Mouse (Mus musculus) CH12.LX (cell line): ENCODE data around the gene Mpig6b. TPM values are rescaled to one million over a fixed set of nuclear protein-coding genes. Genes with fewer than 3 reads are reported as not detected.
A peak's percentile ranks its signal among the peaks of the same experiment; 100 is the strongest.

Experiments
- DNase-seq: peaks from one replicate; pipeline ENCODE4 v3.0.0-alpha.2; 2013; ENCODE audit errors: extremely low read depth
- H3K27ac ChIP-seq: 2 replicates; pipeline ENCODE4 v1.5.1; 2012; ENCODE audit warnings: low read depth, mild to moderate bottlenecking, control low read depth, moderate library complexity; ENCODE audit not compliant: insufficient read depth
- H3K27me3 ChIP-seq: replicated peaks from 2 replicates; pipeline ENCODE3; 2012; ENCODE audit warnings: inconsistent platforms
- H3K36me3 ChIP-seq, 2 experiments: replicated peaks in 1 of 2; 2 replicates each; pipeline versions ENCODE3 to v1.6.1; 2012; ENCODE audit warnings: inconsistent platforms in 1 of 2, low read length in 1 of 2, mild to moderate bottlenecking in 1 of 2, mixed read lengths in 1 of 2, moderate library complexity in 1 of 2; ENCODE audit not compliant: control insufficient read depth in 1 of 2, insufficient read depth in 1 of 2
- H3K4me1 ChIP-seq, 2 experiments: 2 replicates each; pipeline ENCODE4 v1.6.1; 2012; ENCODE audit warnings: inconsistent platforms in 1 of 2, moderate library complexity in 1 of 2; ENCODE audit not compliant: insufficient read depth in 2 of 2, control insufficient read depth in 1 of 2
- H3K4me2 ChIP-seq: 2 replicates; pipeline ENCODE4 v1.6.1; 2012; ENCODE audit warnings: low read depth, mild to moderate bottlenecking, control low read depth; ENCODE audit not compliant: poor library complexity, insufficient read depth, severe bottlenecking
- H3K4me3 ChIP-seq, 3 experiments: fragments of 150-350 bp in 1 of 3; sonication (generic) in 1 of 3; replicated peaks in 1 of 3; 2 replicates each; pipeline versions ENCODE3 to v1.5.1; 2011 to 2012; ENCODE audit warnings: low read depth in 2 of 3, low read length in 2 of 3, mild to moderate bottlenecking in 2 of 3, moderate library complexity in 2 of 3, control low read depth in 1 of 3, improper control_type of control experiment in 1 of 3, inconsistent platforms in 1 of 3, mixed read lengths in 1 of 3; ENCODE audit not compliant: poor library complexity in 1 of 3
- H3K79me2 ChIP-seq: replicated peaks from 2 replicates; pipeline ENCODE4 v1.6.1; 2012; ENCODE audit warnings: mild to moderate bottlenecking, moderate library complexity; ENCODE audit not compliant: control insufficient read depth, poor library complexity, insufficient read depth, severe bottlenecking; ENCODE audit errors: extremely low read depth
- H3K9ac ChIP-seq: 2 replicates; pipeline ENCODE4 v1.6.1; 2012; ENCODE audit warnings: low read depth, mild to moderate bottlenecking, control low read depth, moderate library complexity; ENCODE audit not compliant: insufficient read depth
- H3K9me3 ChIP-seq: replicated peaks from 2 replicates; pipeline ENCODE3; 2012; ENCODE audit warnings: low read length, inconsistent platforms, mixed read lengths
- CHD1 ChIP-seq: IDR thresholded peaks from 2 replicates; pipeline ENCODE4 v1.6.1; 2012; ENCODE audit warnings: low read depth, low read length, improper control_type of control experiment, inconsistent platforms
- CTCF ChIP-seq, 2 experiments: IDR thresholded peaks in 1 of 2; conservative IDR thresholded peaks in 1 of 2; 2 replicates each; pipeline ENCODE4 v1.5.1; 2011 to 2012; ENCODE audit warnings: low read depth in 2 of 2, low read length in 2 of 2, improper control_type of control experiment in 1 of 2, inconsistent platforms in 1 of 2, mild to moderate bottlenecking in 1 of 2, moderate library complexity in 1 of 2
- E2F4 ChIP-seq: IDR thresholded peaks from 2 replicates; pipeline ENCODE4 v1.6.1; 2011; ENCODE audit warnings: low read depth, low read length, improper control_type of control experiment; ENCODE audit not compliant: insufficient replicate concordance
- ELF1 ChIP-seq: IDR thresholded peaks from 2 replicates; pipeline ENCODE4 v1.6.1; 2014; ENCODE audit warnings: low read depth, mild to moderate bottlenecking, inconsistent platforms, low read length, improper control_type of control experiment
- EP300 ChIP-seq: IDR thresholded peaks from 2 replicates; pipeline ENCODE4 v1.6.1; 2011; ENCODE audit warnings: low read length, improper control_type of control experiment
- ETS1 ChIP-seq: conservative IDR thresholded peaks from 2 replicates; pipeline ENCODE4 v1.6.1; 2012; ENCODE audit warnings: low read depth, mild to moderate bottlenecking, inconsistent platforms, low read length, improper control_type of control experiment, moderate library complexity
- HCFC1 ChIP-seq: IDR thresholded peaks from 2 replicates; pipeline ENCODE4 v1.6.1; 2012; ENCODE audit warnings: low read depth, mild to moderate bottlenecking, inconsistent platforms, low read length, improper control_type of control experiment
- IRF4 ChIP-seq: IDR thresholded peaks from 2 replicates; pipeline ENCODE4 v1.6.1; 2014; ENCODE audit warnings: low read depth, mild to moderate bottlenecking, inconsistent platforms, low read length, improper control_type of control experiment
- KAT2A ChIP-seq: IDR thresholded peaks from 2 replicates; pipeline ENCODE4 v1.6.1; 2012; ENCODE audit warnings: low read length, improper control_type of control experiment, inconsistent platforms; ENCODE audit not compliant: insufficient replicate concordance
- MAZ ChIP-seq: IDR thresholded peaks from 2 replicates; pipeline ENCODE4 v1.6.1; 2012; ENCODE audit warnings: low read depth, mild to moderate bottlenecking, inconsistent platforms, low read length, improper control_type of control experiment, moderate library complexity
- MEF2A ChIP-seq: IDR thresholded peaks from 2 replicates; pipeline ENCODE4 v1.6.1; 2014; ENCODE audit warnings: low read depth, mild to moderate bottlenecking, inconsistent platforms, low read length, improper control_type of control experiment, borderline replicate concordance
- NELFE ChIP-seq: IDR thresholded peaks from 2 replicates; pipeline ENCODE4 v1.6.1; 2011; ENCODE audit warnings: low read depth, low read length, improper control_type of control experiment
- RAD21 ChIP-seq: IDR thresholded peaks from 2 replicates; pipeline ENCODE4 v1.6.1; 2011; ENCODE audit warnings: low read depth, mild to moderate bottlenecking, low read length, improper control_type of control experiment, moderate library complexity
- SMC3 ChIP-seq: IDR thresholded peaks from 2 replicates; pipeline ENCODE4 v1.6.1; 2011; ENCODE audit warnings: low read depth, low read length, improper control_type of control experiment
- UBTF ChIP-seq: IDR thresholded peaks from 2 replicates; pipeline ENCODE4 v1.6.1; 2012; ENCODE audit warnings: low read depth, mild to moderate bottlenecking, inconsistent platforms, low read length, improper control_type of control experiment, moderate library complexity
- USF1 ChIP-seq: IDR thresholded peaks from 2 replicates; pipeline ENCODE4 v1.6.1; 2014; ENCODE audit warnings: low read depth, mild to moderate bottlenecking, inconsistent platforms, low read length, improper control_type of control experiment
- USF2 ChIP-seq: conservative IDR thresholded peaks from 2 replicates; pipeline ENCODE4 v1.6.1; 2011; ENCODE audit warnings: low read depth, low read length, improper control_type of control experiment
- ZC3H11A ChIP-seq: IDR thresholded peaks from 2 replicates; pipeline ENCODE4 v1.6.1; 2012; ENCODE audit warnings: low read depth, mild to moderate bottlenecking, inconsistent platforms, low read length, improper control_type of control experiment
- ZMIZ1 ChIP-seq: IDR thresholded peaks from 2 replicates; pipeline ENCODE4 v1.6.1; 2012; ENCODE audit warnings: low read depth, mild to moderate bottlenecking, inconsistent platforms, low read length, improper control_type of control experiment
- dilution Hi-C: fragments of 300-500 bp; cut with MboI; formaldehyde crosslinking; loops from 2 replicates; pipeline ENCODE4 v1.14.3; 2020; ENCODE audit warnings: low sequenced_read_pairs; ENCODE audit not compliant: extremely low pct_unique_long_range_greater_than_20kb, extremely low pct_ligation_motif_present
- in situ Hi-C: fragments of 300-500 bp; cut with MboI; formaldehyde crosslinking; loops from 3 replicates; pipeline ENCODE4 v1.14.3; 2019; ENCODE audit warnings: low sequenced_read_pairs, low pct_ligation_motif_present, low pct_unique_long_range_greater_than_20kb, mixed read lengths
- polyA plus RNA-seq: library from polyadenylated mRNA; unstranded; fragments of >175 nt; gene quantifications from 2 replicates; pipeline ENCODE4 v1.2.1, GENCODE M21; 2012; ENCODE audit warnings: low read depth; ENCODE audit not compliant: insufficient read length
- total RNA-seq, 2 experiments: library from RNA; depleted of rRNA; stranded (reverse); fragments of 300-350 nt in 1 of 2; fragments of >200 nt in 1 of 2; gene quantifications; 2 replicates each; pipeline ENCODE4 v1.2.3; 2012 to 2014

The Mpig6b gene
- total and polyA plus RNA-seq, 3 experiments, result 0.10 TPM; not detected in 2

DNA sequence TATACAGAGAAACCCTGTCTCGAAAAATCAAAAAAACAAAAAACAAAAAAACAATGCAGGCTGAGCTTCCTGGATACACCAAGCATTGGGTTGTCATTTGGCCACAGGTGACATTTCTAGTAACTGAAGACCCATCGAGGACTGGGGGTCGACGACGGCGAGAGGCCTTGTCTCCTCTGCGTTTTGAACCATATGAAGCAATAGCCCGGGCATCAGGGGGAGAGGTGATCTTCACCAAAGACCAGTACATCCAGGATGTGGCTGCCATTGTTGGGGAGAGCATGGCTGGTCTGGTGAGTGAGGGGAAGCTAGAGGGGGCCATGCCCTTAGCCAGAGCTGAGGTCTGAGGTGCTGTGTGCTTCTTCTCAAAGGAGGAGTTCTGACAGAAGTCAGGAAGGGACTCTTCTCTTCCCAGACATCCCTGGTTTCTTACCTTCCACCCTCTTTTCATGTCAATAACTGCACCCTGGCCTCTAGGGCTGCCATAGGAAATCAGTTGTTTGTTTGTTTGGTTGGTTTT lies 43.4 kb downstream of the Mpig6b start:
- Histone ChIP-seq H3K4me2 (no peak overlapping the region), H3K36me3 (peaks cover 4 to 59% of the 10 kb centered on the region in 2 experiments), H3K27me3 (no peaks in the 10 kb centered on the region), H3K79me2 (no peaks in the 10 kb centered on the region; the same call in none of the 2 replicates), H3K4me3 (no peak overlapping the region), H3K9ac (no peak overlapping the region), H3K9me3 (no peaks in the 10 kb centered on the region), H3K4me1 (peaks cover 10 to 40% of the 10 kb centered on the region in 2 experiments), H3K27ac (no peak overlapping the region)
- dilution Hi-C loops (no loop called here), in situ Hi-C loops (loop anchor here (5.0 to 10.0 kb wide), 2 partner anchors 45 to 92 kb away; partner anchors contain the start of genes Ly6g5b, Ly6g6c and Mpig6b)
- DNase-seq, result no peak
- TF ChIP-seq HCFC1, result no peak

DNA sequence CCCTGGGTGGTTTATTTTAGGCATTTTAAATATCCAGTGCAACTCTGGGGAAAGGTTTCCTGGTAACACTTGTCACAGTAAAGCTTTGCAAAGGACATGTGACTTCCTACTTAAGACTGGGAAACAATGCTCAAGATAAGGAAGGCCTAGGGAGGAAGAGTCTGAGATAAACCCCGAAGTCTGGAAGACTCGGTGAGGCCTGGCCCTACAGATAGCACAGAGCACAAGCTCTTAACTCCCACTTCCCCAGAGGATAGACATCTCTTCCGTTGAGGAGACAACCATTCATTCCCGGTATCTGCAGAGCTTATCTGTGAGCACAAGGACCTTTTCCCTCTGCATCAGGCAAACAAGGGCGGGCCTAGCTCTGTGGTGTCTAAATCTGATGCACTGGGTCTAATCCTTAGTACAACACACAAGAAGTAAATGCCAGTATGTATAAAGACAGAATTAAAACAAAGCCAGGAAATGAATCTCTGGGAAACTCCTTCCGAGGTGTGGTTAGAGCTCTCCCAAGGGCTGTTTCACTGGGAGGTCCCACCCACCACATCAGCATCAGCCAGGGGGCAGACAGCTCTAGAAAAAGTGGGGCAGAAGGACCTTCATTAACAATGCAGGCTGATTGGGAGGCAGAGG lies 44.0 kb downstream of the Mpig6b start:
- Histone ChIP-seq H3K4me1 (peaks cover 10 to 40% of the 10 kb centered on the region in 2 experiments), H3K9me3 (no peaks in the 10 kb centered on the region), H3K27ac (no peak overlapping the region), H3K79me2 (no peaks in the 10 kb centered on the region; the same call in 1 of the 2 replicates), H3K4me2 (no peak overlapping the region), H3K36me3 (peaks cover 4 to 65% of the 10 kb centered on the region in 2 experiments), H3K9ac (no peak overlapping the region), H3K4me3 (no peak overlapping the region), H3K27me3 (no peaks in the 10 kb centered on the region)
- dilution Hi-C loops, result no loop called here
- TF ChIP-seq USF2, result no peak
- no peak for TF ChIP-seq KAT2A
- no peak for TF ChIP-seq EP300
- TF ChIP-seq ETS1, result no peak
- no peak for TF ChIP-seq UBTF
- no peak for TF ChIP-seq MAZ
- in situ Hi-C loops, result loop anchor here (5.0 to 10.0 kb wide), 2 partner anchors 45 to 93 kb away; partner anchors contain the start of genes Ly6g5b, Ly6g6c and Mpig6b
- no peak for DNase-seq

DNA sequence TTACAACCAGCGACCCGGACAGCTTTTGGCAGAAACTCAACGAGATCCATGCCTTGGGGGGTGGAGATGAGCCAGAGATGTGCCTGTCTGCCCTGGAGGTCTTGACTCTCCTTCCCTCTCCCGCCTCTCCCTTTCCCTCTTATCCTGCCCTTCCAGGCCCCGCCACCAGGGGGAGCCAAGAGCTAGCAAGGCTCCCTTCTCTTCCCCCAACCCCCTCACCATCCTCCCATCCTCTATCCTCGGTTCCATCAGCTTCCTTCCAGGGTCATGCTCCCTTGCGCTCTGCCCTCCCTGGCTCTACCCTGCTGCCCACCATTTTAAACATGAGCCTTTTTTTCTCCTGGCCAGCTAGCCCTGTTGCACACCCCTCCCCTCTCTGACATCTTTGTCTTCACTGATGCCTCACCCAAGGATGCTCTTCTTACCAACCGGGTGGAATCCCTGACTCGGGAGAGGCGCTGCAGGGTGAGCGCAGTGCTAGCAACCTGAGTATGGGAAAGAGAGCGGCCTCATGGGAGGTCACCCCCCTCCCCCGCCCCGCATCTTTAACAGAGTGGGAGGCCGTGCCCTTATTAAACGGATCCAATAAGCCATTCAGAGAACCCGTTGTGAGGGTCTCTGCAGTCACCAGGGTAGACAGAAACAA lies 44.7 kb downstream of the Mpig6b start:
- H3K4me2 ChIP-seq, result no peak overlapping the region
- H3K79me2 ChIP-seq, result no peaks in the 10 kb centered on the region; the same call in 1 of the 2 replicates
- H3K9me3 ChIP-seq, result no peaks in the 10 kb centered on the region
- peaks cover 9 to 38% of the 10 kb centered on the region in 2 experiments for H3K4me1 ChIP-seq
- no peaks in the 10 kb centered on the region for H3K27me3 ChIP-seq
- DNase-seq, result peak; percentile 75
- H3K9ac ChIP-seq, result 0 out of 2 replicates have a peak overlapping the region, but pooled peaks have one; percentile 14
- in situ Hi-C loops (loop anchor here (5.0 to 10.0 kb wide), 2 partner anchors 46 to 94 kb away; partner anchors contain the start of genes Ly6g5b, Ly6g6c and Mpig6b), dilution Hi-C loops (no loop called here)
- no peak overlapping the region for H3K27ac ChIP-seq
- peaks cover 7 to 70% of the 10 kb centered on the region in 2 experiments for H3K36me3 ChIP-seq
- no peak overlapping the region for H3K4me3 ChIP-seq
- peak; percentile 62 for TF ChIP-seq ZC3H11A
- no peak for TF ChIP-seq NELFE
- no peak for TF ChIP-seq ELF1
- no peak for TF ChIP-seq CHD1
- TF ChIP-seq SMC3, result peak; percentile 98
- no peak for TF ChIP-seq E2F4
- TF ChIP-seq MEF2A, result no peak
- TF ChIP-seq IRF4, result 0 out of 2 replicates have a peak, but pooled peaks have one; percentile 38
- TF ChIP-seq ZMIZ1, result no peak
- TF ChIP-seq USF1, result no peak
- TF ChIP-seq CTCF (conservative IDR thresholded peaks at IDR 0.05 in 1 of 2, IDR thresholded peaks at IDR 0.05 in 1 of 2; ENCODE audit: low read depth in 2 of 2, low read length in 2 of 2), result peak; percentile 78 to 97
- TF ChIP-seq RAD21, result peak; percentile 90
